24 mouse cellular contexts compared by ENCODE assay signal in the genomic region with DNA sequence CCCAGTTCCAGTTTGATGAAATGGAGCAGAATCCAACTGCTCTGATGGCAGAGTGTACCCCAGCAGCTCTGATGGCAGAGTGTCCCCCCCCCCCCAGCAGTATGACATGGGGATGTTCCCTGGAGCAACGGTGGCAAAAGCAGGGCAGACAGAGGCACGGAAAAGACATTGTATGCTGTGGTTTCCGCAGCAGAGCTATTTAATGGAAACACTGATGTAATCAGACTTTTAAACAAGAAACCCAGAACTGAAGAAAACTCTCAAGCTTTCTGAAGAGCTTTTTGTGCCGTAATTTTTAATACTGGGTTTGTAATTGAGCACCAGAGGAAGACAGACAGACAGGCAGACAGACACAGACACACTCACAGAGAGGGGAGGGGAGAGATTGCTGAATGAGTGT.
DNase-seq lines count a peak whose midpoint lies in the region; ATAC-seq and TF ChIP-seq lines count a peak whose summit lies in the region.
"Had no signal": no experiment of that assay in that cellular context is flagged by ENCODE, and none has a peak within 500 bp of the region (broad histone marks: within the 10 kb centered on the region; RNA-seq: fewer than 3 reads in every experiment).

No protein-coding gene starts in this region.

- TF ChIP-seq RAD21 in CH12.LX (IDR thresholded peaks at IDR 0.05; ENCODE audit: low read depth, low read length), result no peak

- H3K9me3 ChIP-seq in CH12.LX (replicated peaks; ENCODE audit: low read length), result no peaks in the 10 kb centered on the region
- H3K9me3 ChIP-seq in kidney, embryonic 14.5 days (ENCODE audit: control insufficient read depth, low read length), result no peaks in the 10 kb centered on the region
- H3K9me3 ChIP-seq: embryonic facial prominence, embryonic 12.5 days; embryonic facial prominence, embryonic 15.5 days; forebrain, embryonic 13.5 days; forebrain, embryonic 15.5 days; G1E had no signal

- no peak for TF ChIP-seq CTCF in CH12.LX (conservative IDR thresholded peaks at IDR 0.05 in 1 of 2, IDR thresholded peaks at IDR 0.05 in 1 of 2; ENCODE audit: low read depth in 2 of 2, low read length in 2 of 2)
- TF ChIP-seq CTCF in embryonic fibroblast, embryonic 13.5 days (IDR thresholded peaks at IDR 0.05; ENCODE audit: borderline replicate concordance, insufficient read depth, low read length), result no peak

- H3K36me3 ChIP-seq in CH12.LX (replicated peaks in 1 of 2; ENCODE audit: control insufficient read depth in 1 of 2, insufficient read depth in 1 of 2, low read length in 1 of 2) (no peaks in the 10 kb centered on the region), myocyte (ENCODE audit: control insufficient read depth, insufficient read depth) (no peaks in the 10 kb centered on the region)
- peaks cover 4% of the 10 kb centered on the region; the same call in 1 of the 2 replicates for H3K36me3 ChIP-seq in kidney, embryonic 14.5 days (ENCODE audit: control insufficient read depth, insufficient read depth, low read length)
- H3K36me3 ChIP-seq: forebrain, embryonic 15.5 days; G1E had no signal

- in situ Hi-C loops in CH12.LX (cut with MboI; ENCODE audit: low pct_ligation_motif_present, low pct_unique_long_range_greater_than_20kb, low sequenced_read_pairs), result no loop called here

- DNase-seq in heart, adult 11 months, result peak; percentile 43
- no peak for DNase-seq in heart, postnatal 25 days (ENCODE audit: low spot score)
- peak; percentile 26 for DNase-seq in CH12.LX (ENCODE audit: extremely low read depth)
- DNase-seq in gastrocnemius, postnatal 10 days, result no peak
- DNase-seq: adrenal gland, adult 8-10 months; adrenal gland, postnatal 14 days; cerebellum, adult 11 months; cerebellum, adult 18-20 months; cerebellum, adult 8-10 months; cerebellum, adult 9-11 months; cerebellum, postnatal 14 days; cerebellum, postnatal 36 days; embryo, embryonic 11 days; forebrain, postnatal 0 days had no signal

- intact Hi-C loops in heart, postnatal 25 days (cut with DNase I), result no loop called here

- H3K4me3 ChIP-seq in CH12.LX (replicated peaks in 1 of 3; ENCODE audit: low read depth in 2 of 3, low read length in 2 of 3, poor library complexity in 1 of 3), result no peak overlapping the region
- no peak overlapping the region for H3K4me3 ChIP-seq in embryonic fibroblast, embryonic 13.5 days (ENCODE audit: insufficient read depth, low read length)
- no peak overlapping the region for H3K4me3 ChIP-seq in myocyte
- no peak overlapping the region for H3K4me3 ChIP-seq in kidney, embryonic 14.5 days (ENCODE audit: low read length)
- H3K4me3 ChIP-seq: embryonic facial prominence, embryonic 12.5 days; embryonic facial prominence, embryonic 15.5 days; forebrain, embryonic 13.5 days; forebrain, embryonic 15.5 days had no signal

- 88% methylated on average over 4 of the region's 4 CpGs for WGBS in kidney, embryonic 14.5 days

- TF ChIP-seq POLR2A in CH12.LX (IDR thresholded peaks at IDR 0.05; ENCODE audit: low read depth, low read length) (no peak), myocyte (IDR thresholded peaks at IDR 0.05; ENCODE audit: insufficient read length, low read depth) (no peak)
- no peak for TF ChIP-seq POLR2A in embryonic fibroblast, embryonic 13.5 days (IDR thresholded peaks at IDR 0.05; ENCODE audit: low read depth, low read length)

- no peaks in the 10 kb centered on the region for H3K27me3 ChIP-seq in CH12.LX (replicated peaks)
- no peaks in the 10 kb centered on the region for H3K27me3 ChIP-seq in myocyte (ENCODE audit: control insufficient read depth, insufficient read depth, insufficient read length)
- H3K27me3 ChIP-seq in kidney, embryonic 14.5 days (ENCODE audit: control insufficient read depth, insufficient read depth, low read length), result no peaks in the 10 kb centered on the region
- H3K27me3 ChIP-seq: embryonic facial prominence, embryonic 12.5 days; embryonic facial prominence, embryonic 15.5 days; forebrain, embryonic 13.5 days; forebrain, embryonic 15.5 days; Patski had no signal

- no peak overlapping the region for H3ac ChIP-seq in myocyte (ENCODE audit: control insufficient read depth, insufficient read length)

- H3K9ac ChIP-seq in CH12.LX (ENCODE audit: insufficient read depth, low read depth), result no peak overlapping the region
- no peak overlapping the region for H3K9ac ChIP-seq in kidney, embryonic 14.5 days (ENCODE audit: low read depth, low read length)
- H3K9ac ChIP-seq: embryonic facial prominence, embryonic 12.5 days; embryonic facial prominence, embryonic 15.5 days; forebrain, embryonic 13.5 days; forebrain, embryonic 15.5 days; forebrain, postnatal 0 days had no signal

- no peaks in the 10 kb centered on the region for H3K79me2 ChIP-seq in CH12.LX (replicated peaks; ENCODE audit: control insufficient read depth, extremely low read depth, insufficient read depth, poor library complexity, severe bottlenecking)
- no peaks in the 10 kb centered on the region for H3K79me2 ChIP-seq in myocyte (ENCODE audit: control insufficient read depth, insufficient read depth)

- no peak for ATAC-seq in kidney, embryonic 14.5 days (ENCODE audit: low FRiP score, low TSS enrichment)
- ATAC-seq: activated CD4-positive, CD25-positive, alpha-beta regulatory T cell, adult 4 months; forebrain, embryonic 13.5 days; forebrain, embryonic 15.5 days; forebrain, postnatal 0 days; Patski had no signal

- H3K4me1 ChIP-seq in CH12.LX (ENCODE audit: control insufficient read depth in 1 of 2, insufficient read depth in 2 of 2), result peaks cover 0 to 11% of the 10 kb centered on the region in 2 experiments; a peak in 2 of 4 replicates
- H3K4me1 ChIP-seq in embryonic fibroblast, embryonic 13.5 days (ENCODE audit: control insufficient read depth, insufficient read depth, low read length), result peaks cover 11% of the 10 kb centered on the region
- H3K4me1 ChIP-seq in kidney, embryonic 14.5 days (ENCODE audit: control insufficient read depth, insufficient read depth, low read length), result no peaks in the 10 kb centered on the region
- H3K4me1 ChIP-seq: embryonic facial prominence, embryonic 15.5 days; forebrain, embryonic 15.5 days had no signal

- TF ChIP-seq EP300 in CH12.LX (IDR thresholded peaks at IDR 0.05; ENCODE audit: low read length), result peak; percentile 59; the same call in 1 of the 2 replicates

- no peak overlapping the region for H3K27ac ChIP-seq in CH12.LX (ENCODE audit: insufficient read depth, low read depth)
- peak overlapping the region; percentile 79 for H3K27ac ChIP-seq in embryonic fibroblast, embryonic 13.5 days (ENCODE audit: insufficient read depth, low read length)
- no peak overlapping the region for H3K27ac ChIP-seq in kidney, embryonic 14.5 days (ENCODE audit: low read depth, low read length)
- H3K27ac ChIP-seq: embryonic facial prominence, embryonic 12.5 days; embryonic facial prominence, embryonic 15.5 days; forebrain, embryonic 13.5 days; forebrain, embryonic 15.5 days had no signal

- dilution Hi-C loops in CH12.LX (cut with MboI; ENCODE audit: extremely low pct_ligation_motif_present, extremely low pct_unique_long_range_greater_than_20kb, low sequenced_read_pairs), result no loop called here

- H3K4me2 ChIP-seq in CH12.LX (ENCODE audit: insufficient read depth, low read depth, poor library complexity, severe bottlenecking) (peak overlapping the region; percentile 68), myocyte (ENCODE audit: low read depth) (peak overlapping the region; percentile 42)
- no peak overlapping the region for H3K4me2 ChIP-seq in kidney, embryonic 14.5 days (replicated peaks; ENCODE audit: low read depth, low read length)
- H3K4me2 ChIP-seq: embryonic facial prominence, embryonic 12.5 days; embryonic facial prominence, embryonic 15.5 days; forebrain, embryonic 13.5 days; forebrain, embryonic 15.5 days had no signal

TF ChIP-seq in CH12.LX, 34 proteins besides CTCF, POLR2A, EP300 and RAD21:
- TF ChIP-seq MXI1 (IDR thresholded peaks at IDR 0.05; ENCODE audit: low read depth, low read length) (no peak), JUN (IDR thresholded peaks at IDR 0.05; ENCODE audit: insufficient read depth, low read depth, low read length) (peak; percentile 68), ZNF384 (IDR thresholded peaks at IDR 0.05; ENCODE audit: low read depth, low read length) (no peak), ELF1 (IDR thresholded peaks at IDR 0.05; ENCODE audit: low read depth, low read length) (no peak)

TF ChIP-seq in myocyte, 11 proteins besides CTCF, POLR2A, EP300 and RAD21:
- no peak for TF ChIP-seq MYOD1 (IDR thresholded peaks at IDR 0.05; ENCODE audit: control insufficient read depth in 1 of 3, insufficient read length in 2 of 3, low read depth in 2 of 3)
- no peak for TF ChIP-seq CEBPB (IDR thresholded peaks at IDR 0.05; ENCODE audit: insufficient read depth, poor library complexity, severe bottlenecking)
- TF ChIP-seq MAX (IDR thresholded peaks at IDR 0.05; ENCODE audit: low read depth), result no peak
- TF ChIP-seq TCF3 (IDR thresholded peaks at IDR 0.05; ENCODE audit: insufficient read length, low read depth), result no peak
- TF ChIP-seq REST (IDR thresholded peaks at IDR 0.05; ENCODE audit: insufficient read depth, insufficient read length), result no peak
- no peak for TF ChIP-seq USF1 (IDR thresholded peaks at IDR 0.05; ENCODE audit: low read depth)
- TF ChIP-seq TCF12 (IDR thresholded peaks at IDR 0.05; ENCODE audit: insufficient read depth, poor library complexity, severe bottlenecking), result no peak
- no peak for TF ChIP-seq POLR2AphosphoS2 (IDR thresholded peaks at IDR 0.05; ENCODE audit: insufficient read length, low read depth)

Comparison
In these comparisons a context has a peak if more than half of its experiments do, and no peak if none do; other contexts are left out.
1. DNase-seq: peak in heart, adult 11 months (single experiment) and CH12.LX (single experiment); none in heart, postnatal 25 days (single experiment) and gastrocnemius, postnatal 10 days (single experiment).